Mouse (Mus musculus): ENCODE data around the gene Ppm1b.

The Ppm1b gene

GRCm38 (mm10) chr17:85024237-85024636 is 67.7 kb downstream of the Ppm1b start:
- no peak for DNase-seq (ENCODE audit: low spot score in 2 of 2)

DNA sequence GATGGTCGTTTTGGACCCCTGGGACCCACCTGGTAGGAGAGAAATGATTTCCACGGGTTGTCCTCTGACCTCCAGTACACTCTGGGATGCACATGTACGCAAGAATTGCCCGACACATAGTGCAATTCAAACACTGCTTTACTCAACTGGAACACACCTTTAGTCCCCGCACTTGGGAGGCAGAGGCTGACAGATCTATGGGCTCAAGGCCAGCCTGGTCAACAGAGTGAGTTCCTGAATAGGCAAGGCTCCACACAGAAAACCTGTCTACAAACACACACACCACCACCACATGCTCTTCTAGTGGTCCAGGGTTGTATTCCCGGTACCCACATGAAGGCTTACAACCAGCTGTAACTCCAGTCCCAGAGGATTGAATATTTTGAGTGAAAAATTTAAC is 68.6 kb downstream of the Ppm1b start:
- no peak for DNase-seq (ENCODE audit: low spot score in 2 of 2)

DNA sequence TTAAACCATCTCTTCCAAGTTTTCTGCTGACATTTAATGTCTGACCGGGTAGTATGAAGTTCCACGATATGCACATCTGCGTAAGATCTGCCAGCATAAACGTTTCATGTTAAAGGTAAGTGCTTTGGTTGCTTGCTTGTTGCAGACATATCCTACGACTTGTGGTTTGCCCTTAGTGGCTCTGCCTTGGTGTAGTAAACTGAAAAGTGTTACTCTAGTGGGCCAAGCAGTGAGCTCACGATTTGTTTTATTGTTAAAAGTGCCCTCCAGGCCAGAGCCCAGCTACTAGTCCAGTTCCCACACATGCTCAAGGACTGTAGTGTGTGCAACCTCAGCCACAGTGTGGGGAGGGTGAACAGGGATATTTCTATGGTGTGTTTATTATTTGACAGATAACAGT is 69.9 kb downstream of the Ppm1b start:
- DNase-seq (ENCODE audit: low spot score in 2 of 2), result no peak

- DNase-seq (ENCODE audit: low spot score in 2 of 2), result no peak
These were observed 70.7 kb downstream of the Ppm1b start for GRCm38 (mm10) chr17:85027247-85027646.

GRCm38 (mm10) chr17:85028093-85028739 is 71.7 kb downstream of the Ppm1b start, which contains the start of gene Slc3a1:
Gene Slc3a1 (plus strand): TSS chr17:85028376.
- DNase-seq (ENCODE audit: low spot score in 2 of 2), result no peak

- no peak for DNase-seq (ENCODE audit: low spot score in 2 of 2)
These were observed 72.3 kb downstream of the Ppm1b start for GRCm38 (mm10) chr17:85028797-85029196.

DNA sequence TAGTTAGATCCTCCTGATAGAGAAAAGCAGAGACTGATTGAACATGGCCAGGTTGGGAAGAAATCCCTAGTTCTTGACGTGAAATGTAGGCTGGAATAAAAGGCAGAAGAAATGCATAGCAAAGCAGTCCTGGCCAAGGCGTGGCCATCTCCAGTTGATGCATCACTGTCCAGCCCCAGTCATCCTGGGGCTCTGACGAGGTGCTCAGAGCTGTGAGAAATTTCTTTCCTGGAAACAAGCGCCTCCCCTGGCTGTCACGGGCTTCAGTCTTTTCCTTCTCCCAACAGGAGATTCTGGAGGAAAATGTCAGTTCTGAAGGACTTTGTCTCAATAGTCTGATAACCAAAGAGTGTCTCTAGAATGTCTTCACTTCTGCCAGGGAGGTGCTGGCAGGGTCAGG is 74.1 kb downstream of the Ppm1b start:
- no peak for DNase-seq (ENCODE audit: low spot score in 2 of 2)

GRCm38 (mm10) chr17:85033087-85033486 is 76.5 kb downstream of the Ppm1b start:
- no peak for DNase-seq (ENCODE audit: low spot score in 2 of 2)

- DNase-seq (ENCODE audit: low spot score in 2 of 2), result no peak
These were observed 77.5 kb downstream of the Ppm1b start for GRCm38 (mm10) chr17:85034068-85034467.

DNA sequence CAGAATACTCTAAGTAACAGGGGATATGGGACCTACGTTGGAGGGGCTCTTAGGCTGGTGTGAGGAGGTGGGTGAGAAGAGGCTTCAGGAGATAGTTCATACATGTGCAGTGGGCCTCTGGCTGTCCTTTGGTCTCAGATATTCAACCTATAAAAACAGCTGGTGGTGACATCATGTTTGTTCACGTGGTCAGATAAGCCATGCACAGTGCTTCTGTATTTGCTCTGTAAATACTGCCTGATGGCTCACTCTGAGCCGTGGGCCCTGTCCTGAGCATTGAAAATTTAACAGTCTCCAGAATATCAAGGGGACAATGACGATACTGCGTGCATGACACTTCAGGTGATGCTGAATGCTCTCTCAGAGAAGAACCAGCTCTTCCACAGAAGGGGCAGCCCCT is 81.3 kb downstream of the Ppm1b start:
- no peak for DNase-seq (ENCODE audit: low spot score in 2 of 2)

- DNase-seq (ENCODE audit: low spot score in 2 of 2), result no peak
These were observed 81.8 kb downstream of the Ppm1b start for GRCm38 (mm10) chr17:85038311-85038710.

DNA sequence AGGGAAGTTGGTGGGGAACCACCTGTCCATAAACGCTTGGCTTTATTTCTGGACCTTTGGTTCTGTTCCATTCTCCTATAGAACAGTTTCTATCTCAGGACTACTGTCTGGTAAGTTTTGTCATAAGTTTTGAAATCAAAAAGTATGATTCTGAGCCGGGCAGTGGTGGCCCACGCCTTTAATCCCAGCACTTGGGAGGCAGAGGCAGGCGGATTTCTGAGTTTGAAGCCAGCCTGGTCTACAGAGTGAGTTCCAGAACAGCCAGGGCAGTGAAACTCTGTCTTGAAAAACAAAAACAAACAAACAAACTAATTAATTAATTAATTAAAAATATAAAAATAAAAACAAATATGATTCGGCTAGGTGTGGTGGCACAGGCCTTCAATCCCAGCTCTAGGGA is 82.2 kb downstream of the Ppm1b start:
- DNase-seq (ENCODE audit: low spot score in 2 of 2), result no peak

GRCm38 (mm10) chr17:85040913-85041312 is 84.4 kb downstream of the Ppm1b start:
- no peak for DNase-seq (ENCODE audit: low spot score in 2 of 2)

DNA sequence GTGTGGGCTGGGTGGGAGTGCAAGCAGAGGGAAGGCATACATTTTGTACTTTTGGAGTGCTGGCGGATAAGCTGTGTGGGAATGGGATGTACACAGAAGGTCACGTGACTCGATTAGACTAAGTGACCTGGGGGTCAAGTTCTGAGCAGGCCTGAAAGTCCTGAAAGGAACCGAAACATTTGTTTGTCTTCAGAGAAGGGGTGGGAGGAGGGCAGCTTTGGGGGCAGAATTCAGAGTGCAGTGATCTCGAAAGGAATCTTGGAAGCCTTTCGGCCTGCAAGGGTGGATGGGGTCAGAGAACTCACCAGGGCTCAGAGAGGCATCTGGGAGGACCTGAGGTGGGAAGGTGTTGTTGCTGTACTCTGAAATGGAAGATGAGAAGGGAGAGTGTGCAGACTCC is 85.9 kb downstream of the Ppm1b start:
- DNase-seq (ENCODE audit: low spot score in 2 of 2), result no peak

- DNase-seq (ENCODE audit: low spot score in 2 of 2), result no peak
These were observed 86.9 kb downstream of the Ppm1b start for GRCm38 (mm10) chr17:85043404-85043816.

GRCm38 (mm10) chr17:85044466-85044865 is 87.9 kb downstream of the Ppm1b start:
- DNase-seq (ENCODE audit: low spot score in 2 of 2), result no peak

- DNase-seq (ENCODE audit: low spot score in 2 of 2), result no peak
These were observed 88.6 kb downstream of the Ppm1b start for GRCm38 (mm10) chr17:85045160-85045559.

GRCm38 (mm10) chr17:85048379-85048778 is 91.8 kb downstream of the Ppm1b start:
- DNase-seq (ENCODE audit: low spot score in 2 of 2), result no peak

DNA sequence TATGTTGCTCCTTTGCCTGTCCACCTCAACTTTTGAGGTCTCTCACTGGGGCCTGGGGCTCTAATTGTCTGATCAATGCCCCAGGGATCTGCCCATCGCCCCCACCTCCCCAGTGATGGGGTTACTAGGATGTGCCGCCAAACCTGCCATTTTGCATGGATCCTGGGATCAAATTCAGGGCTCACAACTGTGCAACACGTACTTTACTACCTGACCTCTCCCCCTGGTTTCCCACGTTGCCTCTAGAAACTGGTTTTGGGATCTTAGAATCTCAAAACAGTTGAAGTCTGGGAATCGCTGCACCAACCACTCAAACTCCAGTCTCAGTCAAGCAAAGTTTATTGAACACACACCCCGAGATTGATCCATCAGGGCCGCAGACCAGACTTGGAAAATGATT is 101.7 kb downstream of the Ppm1b start:
- no peak for DNase-seq (ENCODE audit: low spot score in 2 of 2)

DNA sequence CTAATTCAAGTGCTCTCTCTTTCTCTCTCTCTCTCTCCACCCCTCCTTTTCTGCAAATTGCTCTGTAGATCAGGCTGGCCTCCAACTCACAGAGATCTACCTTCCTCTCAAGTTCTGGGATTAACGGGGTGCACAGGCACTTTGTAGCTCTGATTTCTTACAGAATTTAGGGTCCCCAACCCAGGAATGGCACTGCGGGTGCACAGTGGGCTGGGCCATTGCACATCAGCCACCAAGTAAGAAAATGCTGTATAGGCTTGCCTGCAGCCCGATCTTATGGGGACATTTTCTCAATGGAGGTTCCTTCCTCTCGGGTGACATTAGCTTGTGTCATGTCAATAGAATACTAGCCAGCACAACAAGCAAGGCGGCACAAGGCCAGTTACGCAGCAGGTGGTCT is 102.6 kb downstream of the Ppm1b start:
- no peak for DNase-seq (ENCODE audit: low spot score in 2 of 2)

- no peak for DNase-seq (ENCODE audit: low spot score in 2 of 2)
These were observed 107.0 kb downstream of the Ppm1b start for GRCm38 (mm10) chr17:85063560-85063959.

GRCm38 (mm10) chr17:85067331-85067730 is 110.8 kb downstream of the Ppm1b start:
- no peak for DNase-seq (ENCODE audit: low spot score in 2 of 2)

DNA sequence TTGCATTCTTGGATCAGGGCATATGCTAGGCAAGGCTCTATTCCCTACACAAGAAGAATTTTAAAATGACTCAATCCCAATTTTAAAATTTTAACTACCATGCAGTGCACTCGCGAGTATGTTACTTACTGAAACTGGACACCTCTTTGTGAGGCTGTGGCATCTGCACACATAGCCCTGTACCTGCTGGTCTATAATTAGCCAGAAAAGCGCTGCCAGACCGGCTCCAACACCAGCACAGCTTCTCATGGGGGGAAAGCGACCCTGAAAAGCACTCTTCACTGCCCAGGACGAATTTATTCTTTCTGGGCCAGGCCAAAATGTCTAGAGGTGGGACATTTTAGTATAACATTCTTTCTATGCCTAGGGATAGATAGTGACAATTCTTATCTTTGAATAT is 114.1 kb downstream of the Ppm1b start:
- no peak for DNase-seq (ENCODE audit: low spot score in 2 of 2)

DNA sequence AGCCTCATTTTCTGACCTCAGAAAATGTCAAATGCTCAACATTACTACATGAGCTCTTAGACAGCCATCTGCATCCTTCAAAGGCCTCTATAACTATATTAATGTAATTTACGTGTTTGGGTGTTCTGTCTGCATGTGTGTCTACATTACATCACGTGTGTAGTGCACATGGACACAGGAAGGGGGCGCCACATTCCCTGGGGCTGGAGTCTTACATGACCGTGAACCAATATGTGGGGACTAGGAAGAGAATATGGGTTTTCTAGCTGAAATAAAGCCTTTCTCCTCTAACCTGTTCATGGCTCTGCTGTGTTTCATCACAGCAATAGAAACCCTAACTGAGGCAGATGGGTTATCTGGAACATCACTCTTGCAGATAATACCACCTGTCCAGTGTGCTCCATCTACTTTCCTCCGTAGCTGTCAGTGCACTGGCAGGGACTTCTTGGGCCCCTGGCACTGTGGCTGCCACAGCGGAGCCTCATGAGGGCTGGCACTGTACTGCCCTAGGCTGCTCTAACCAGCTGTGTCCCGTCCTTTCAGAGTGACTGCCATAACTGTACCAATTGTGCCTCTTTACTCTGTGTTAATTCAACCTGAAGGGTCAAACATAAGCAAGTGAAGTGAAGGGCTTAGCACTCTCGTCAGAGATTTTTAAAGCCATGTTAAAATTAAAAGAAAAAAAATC is 114.7 kb downstream of the Ppm1b start:
- DNase-seq (ENCODE audit: low spot score in 2 of 2), result no peak
